Mouse (Mus musculus) limb, embryonic 11.5 days (tissue): Measurements from ENCODE around the gene Med10. TPM values are rescaled to one million over a fixed set of nuclear protein-coding genes. Genes with fewer than 3 reads are reported as not detected.

Source experiments
- ATAC-seq: fragments of 200-750 bp; cut with Nextera tagmentation; 2 replicates; pipeline ENCODE4 v1.8.0; 2017; ENCODE audit warnings: low read depth; ENCODE audit not compliant: insufficient number of reproducible peaks, low FRiP score, low TSS enrichment
- DNase-seq: peaks from one replicate; pipeline ENCODE4 v3.0.0-alpha.2; 2015; ENCODE audit warnings: low spot score
- H3K27ac ChIP-seq: fragments of 300-500 bp; sonication (generic); replicated peaks from 2 replicates; pipeline ENCODE4 v1.5.1; 2014; ENCODE audit warnings: low read depth, mild to moderate bottlenecking, low read length
- H3K27me3 ChIP-seq: fragments of 300-500 bp; sonication (generic); 2 replicates; pipeline ENCODE4 v1.6.1; 2014; ENCODE audit warnings: mild to moderate bottlenecking, low read length, mixed read lengths; ENCODE audit not compliant: control insufficient read depth, insufficient read depth
- H3K36me3 ChIP-seq: fragments of 300-500 bp; sonication (generic); 2 replicates; pipeline ENCODE4 v1.6.1; 2014; ENCODE audit warnings: mild to moderate bottlenecking, low read length, moderate library complexity, mixed read lengths; ENCODE audit not compliant: control insufficient read depth, insufficient read depth
- H3K4me1 ChIP-seq: fragments of 300-500 bp; sonication (generic); 2 replicates; pipeline ENCODE4 v1.6.1; 2014; ENCODE audit warnings: low read length, mixed read lengths; ENCODE audit not compliant: control insufficient read depth, insufficient read depth
- H3K4me2 ChIP-seq: fragments of 300-500 bp; sonication (generic); 2 replicates; pipeline ENCODE4 v1.6.1; 2014; ENCODE audit warnings: low read depth, mild to moderate bottlenecking, moderate library complexity; ENCODE audit not compliant: severe bottlenecking
- H3K4me3 ChIP-seq: fragments of 300-500 bp; sonication (generic); 2 replicates; pipeline ENCODE4 v1.5.1; 2014; ENCODE audit warnings: low read depth, low read length
- H3K9ac ChIP-seq: fragments of 300-500 bp; sonication (generic); 2 replicates; pipeline ENCODE4 v1.6.1; 2014; ENCODE audit warnings: mild to moderate bottlenecking, low read length
- H3K9me3 ChIP-seq: fragments of 300-500 bp; sonication (generic); 2 replicates; pipeline ENCODE4 v1.6.1; 2016; ENCODE audit warnings: low read length; ENCODE audit not compliant: control insufficient read depth
- WGBS: fragments of 180-500 bp; shearing (Covaris S2); extraction: QIAGEN DNeasy Blood & Tissue Kit; methylation state at CpG from one replicate; pipeline ENCODE4 v1.1.7; 2014; 5-methylcytosine and 5-hydroxymethylcytosine counted together
- polyA plus RNA-seq: library from polyadenylated mRNA; unstranded; fragments of >200 nt; fragmentation: Nextera tagmentation; extraction: Ambion mirVana; gene quantifications from 2 replicates; pipeline ENCODE4 v1.2.1, GENCODE M21; 2014

Med10 gene
- polyA plus RNA-seq, 1 experiment from 2014 or later = 173 TPM

- no peaks in the 10 kb centered on the region for H3K4me1 ChIP-seq
- no peaks in the 10 kb centered on the region for H3K9me3 ChIP-seq
- H3K27me3 ChIP-seq = no peaks in the 10 kb centered on the region
- no peak overlapping the region for H3K4me2 ChIP-seq
- no peak for DNase-seq
- no peak overlapping the region for H3K4me3 ChIP-seq
- no peaks in the 10 kb centered on the region for H3K36me3 ChIP-seq
- WGBS = 83% methylated on average over 5 of the region's 5 CpGs
- no peak overlapping the region for H3K9ac ChIP-seq
- ATAC-seq = no peak
- H3K27ac ChIP-seq = no peak overlapping the region
Observed at GRCm38 (mm10) chr13:69788704-69789103, 13.5 kb upstream of the Med10 start.

GRCm38 (mm10) chr13:69791814-69792213, 10.4 kb upstream of the Med10 start:
- H3K4me1 ChIP-seq = no peaks in the 10 kb centered on the region
- 82% methylated on average over 1 of the region's 1 CpGs for WGBS
- H3K27me3 ChIP-seq = no peaks in the 10 kb centered on the region
- H3K9ac ChIP-seq = no peak overlapping the region
- DNase-seq (no peak), ATAC-seq (no peak)
- no peaks in the 10 kb centered on the region for H3K9me3 ChIP-seq
- no peak overlapping the region for H3K4me2 ChIP-seq
- no peaks in the 10 kb centered on the region for H3K36me3 ChIP-seq
- H3K27ac ChIP-seq = no peak overlapping the region
- no peak overlapping the region for H3K4me3 ChIP-seq

GRCm38 (mm10) chr13:69792541-69793009, 9.6 kb upstream of the Med10 start:
- H3K36me3 ChIP-seq = no peaks in the 10 kb centered on the region
- DNase-seq = no peak

GRCm38 (mm10) chr13:69794808-69795207, 7.4 kb upstream of the Med10 start:
- Histone ChIP-seq H3K4me1 (no peaks in the 10 kb centered on the region), H3K27me3 (no peaks in the 10 kb centered on the region), H3K27ac (no peak overlapping the region), H3K9ac (no peak overlapping the region), H3K9me3 (no peaks in the 10 kb centered on the region), H3K4me2 (no peak overlapping the region), H3K4me3 (no peak overlapping the region), H3K36me3 (no peaks in the 10 kb centered on the region)
- DNase-seq = no peak
- 71% methylated on average over 7 of the region's 7 CpGs for WGBS
- no peak for ATAC-seq

More at GRCm38 (mm10) chr13:69792541-69793009, 9.6 kb upstream of the Med10 start:
- no peak overlapping the region for H3K27ac ChIP-seq
- no peaks in the 10 kb centered on the region for H3K4me1 ChIP-seq
- H3K4me2 ChIP-seq = no peak overlapping the region
- H3K27me3 ChIP-seq = no peaks in the 10 kb centered on the region
- no peak for ATAC-seq
- H3K4me3 ChIP-seq = no peak overlapping the region
- no peaks in the 10 kb centered on the region for H3K9me3 ChIP-seq
- H3K9ac ChIP-seq = no peak overlapping the region
- 41% methylated on average over 12 of the region's 12 CpGs for WGBS

GRCm38 (mm10) chr13:69809681-69810611, 7.8 kb downstream of the Med10 start:
- ATAC-seq (peak; percentile 96), DNase-seq (peak; percentile 96)
- Histone ChIP-seq H3K4me1 (peaks cover 10% of the 10 kb centered on the region), H3K27me3 (no peaks in the 10 kb centered on the region), H3K36me3 (peaks cover 11% of the 10 kb centered on the region; the same call in 1 of the 2 replicates), H3K9ac (peak overlapping the region; percentile 90), H3K4me2 (peak overlapping the region; percentile 65), H3K9me3 (no peaks in the 10 kb centered on the region), H3K27ac (0 out of 2 replicates have a peak overlapping the region, but pooled peaks have one; percentile 21), H3K4me3 (peak overlapping the region; percentile 97)
- WGBS = under 1% methylated on average over 55 of the region's 55 CpGs

- Histone ChIP-seq H3K9ac (peak overlapping the region; percentile 90; the same call in 1 of the 2 replicates), H3K36me3 (peaks cover 15% of the 10 kb centered on the region; the same call in 1 of the 2 replicates), H3K4me3 (peak overlapping the region; percentile 97; the same call in 1 of the 2 replicates), H3K4me2 (peak overlapping the region; percentile 65), H3K9me3 (no peaks in the 10 kb centered on the region), H3K27me3 (no peaks in the 10 kb centered on the region), H3K4me1 (peaks cover 10% of the 10 kb centered on the region), H3K27ac (no peak overlapping the region)
- no peak for ATAC-seq
- no peak for DNase-seq
- WGBS = 94% methylated on average over 14 of the region's 14 CpGs
Observed at GRCm38 (mm10) chr13:69810936-69811680, 8.9 kb downstream of the Med10 start.

- Histone ChIP-seq H3K27me3 (no peaks in the 10 kb centered on the region), H3K4me3 (no peak overlapping the region), H3K27ac (no peak overlapping the region), H3K9me3 (no peaks in the 10 kb centered on the region), H3K36me3 (peaks cover 15% of the 10 kb centered on the region; the same call in 1 of the 2 replicates), H3K4me1 (peaks cover 10% of the 10 kb centered on the region), H3K9ac (no peak overlapping the region), H3K4me2 (no peak overlapping the region)
- ATAC-seq (no peak), DNase-seq (no peak)
- WGBS = 95% methylated on average over 5 of the region's 5 CpGs
Observed at GRCm38 (mm10) chr13:69813870-69814269, 11.7 kb downstream of the Med10 start.

- H3K9me3 ChIP-seq = no peaks in the 10 kb centered on the region
- H3K27me3 ChIP-seq = no peaks in the 10 kb centered on the region
- H3K4me2 ChIP-seq = no peak overlapping the region
- ATAC-seq (no peak), DNase-seq (no peak)
- 84% methylated on average over 4 of the region's 4 CpGs for WGBS
- H3K27ac ChIP-seq = no peak overlapping the region
- H3K9ac ChIP-seq = no peak overlapping the region
- H3K4me3 ChIP-seq = no peak overlapping the region
- H3K4me1 ChIP-seq = no peaks in the 10 kb centered on the region
- H3K36me3 ChIP-seq = peaks cover 12% of the 10 kb centered on the region; the same call in 1 of the 2 replicates
Observed at GRCm38 (mm10) chr13:69818306-69818705, 16.1 kb downstream of the Med10 start.
